Mouse (Mus musculus): ENCODE results near the gene Epc2.

DNA sequence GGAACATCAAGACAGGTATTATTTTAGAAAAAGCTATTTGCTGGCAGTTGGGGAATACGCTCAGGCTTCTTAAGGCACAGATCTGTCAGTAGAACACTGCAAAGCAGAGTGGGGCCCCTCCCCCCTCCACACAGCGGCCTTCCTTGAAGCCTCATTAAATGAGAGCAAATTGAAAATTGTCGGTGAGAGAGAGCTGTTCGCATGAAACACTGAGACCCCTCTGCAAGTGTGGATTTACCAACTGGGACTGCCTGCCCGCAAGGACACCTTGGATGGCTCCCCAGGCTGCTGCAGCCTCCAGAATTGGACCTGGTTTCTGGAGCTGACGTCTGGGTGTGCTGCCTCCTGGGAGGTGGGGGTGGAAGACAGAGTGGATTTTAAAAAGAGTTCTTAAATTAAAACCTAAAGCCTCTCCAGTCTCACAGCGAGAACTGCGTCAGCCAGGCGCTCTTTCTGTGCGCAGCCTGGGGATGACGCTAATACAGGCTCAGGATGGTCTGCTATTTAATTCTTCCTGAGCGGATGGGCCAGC is 120.9 kb downstream of the Epc2 start:
- TF ChIP-seq POLR2A (IDR thresholded peaks at IDR 0.05; ENCODE audit: borderline replicate concordance, extremely low read depth, low read depth, low read length) (no peak), CTCF (IDR thresholded peaks at IDR 0.05; ENCODE audit: insufficient read depth, low read length) (no peak)

Measured in lung, adult 2 months (tissue).